25 mouse cellular contexts compared by ENCODE assay signal in the genomic region with DNA sequence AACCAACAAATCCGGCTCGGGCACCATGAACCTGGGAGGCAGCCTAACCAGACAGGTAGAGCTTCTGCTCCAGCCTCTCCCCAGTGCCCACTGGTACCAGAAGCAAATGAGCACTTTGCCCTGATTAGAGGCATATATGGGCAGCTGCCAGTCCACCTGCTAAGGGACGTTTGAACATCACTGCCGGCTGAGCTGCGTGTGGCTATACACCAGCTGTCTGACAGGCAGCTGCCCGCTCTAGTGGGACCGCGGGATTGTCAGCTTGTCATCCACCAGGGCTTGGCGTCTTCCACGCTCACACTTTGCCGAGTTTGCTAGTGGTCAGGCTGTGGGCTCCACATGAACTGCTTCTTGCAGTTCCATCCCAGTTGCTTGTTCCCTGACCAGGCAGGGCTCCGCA.
"Had no signal": no experiment of that assay in that cellular context is flagged by ENCODE, and none has a peak within 500 bp of the region (broad histone marks: within the 10 kb centered on the region; RNA-seq: fewer than 3 reads in every experiment).

No protein-coding gene starts in this region.

- H3K27ac ChIP-seq: embryonic facial prominence, embryonic 10.5 days; embryonic facial prominence, embryonic 12.5 days; embryonic facial prominence, embryonic 13.5 days; embryonic facial prominence, embryonic 15.5 days; forebrain, embryonic 10.5 days; forebrain, embryonic 12.5 days; forebrain, embryonic 13.5 days; forebrain, embryonic 15.5 days; heart, adult 2 months; heart, embryonic 10.5 days had no signal

- H3K27me3 ChIP-seq: embryonic facial prominence, embryonic 12.5 days; embryonic facial prominence, embryonic 13.5 days; embryonic facial prominence, embryonic 15.5 days; forebrain, embryonic 12.5 days; forebrain, embryonic 13.5 days; forebrain, embryonic 15.5 days had no signal

- ATAC-seq: forebrain, embryonic 13.5 days; forebrain, embryonic 14.5 days; forebrain, embryonic 15.5 days; forebrain, embryonic 16.5 days; forebrain, postnatal 0 days had no signal

- H3K4me3 ChIP-seq: embryonic facial prominence, embryonic 10.5 days; embryonic facial prominence, embryonic 12.5 days; embryonic facial prominence, embryonic 13.5 days; embryonic facial prominence, embryonic 15.5 days; erythroblast, embryonic 14.5 days; forebrain, embryonic 10.5 days; forebrain, embryonic 12.5 days; forebrain, embryonic 13.5 days; forebrain, embryonic 15.5 days; heart, adult 2 months; heart, embryonic 10.5 days had no signal

- DNase-seq: cerebellum, adult 8-10 months; cerebellum, adult 9-10 months; cerebellum, postnatal 10 days; cerebellum, postnatal 25 days; cerebellum, postnatal 36 days; embryo, embryonic 11 days; forebrain, postnatal 0 days; gastrocnemius, postnatal 10 days; gastrocnemius, postnatal 25 days; gastrocnemius, postnatal 36 days; heart, adult 11 months; heart, adult 18-20 months; heart, adult 2 months had no signal

- H3K4me2 ChIP-seq: embryonic facial prominence, embryonic 12.5 days; embryonic facial prominence, embryonic 13.5 days; embryonic facial prominence, embryonic 15.5 days; forebrain, embryonic 12.5 days; forebrain, embryonic 13.5 days; forebrain, embryonic 15.5 days had no signal
